ENCODE assay signal across 26 mouse cellular contexts in the genomic region with DNA sequence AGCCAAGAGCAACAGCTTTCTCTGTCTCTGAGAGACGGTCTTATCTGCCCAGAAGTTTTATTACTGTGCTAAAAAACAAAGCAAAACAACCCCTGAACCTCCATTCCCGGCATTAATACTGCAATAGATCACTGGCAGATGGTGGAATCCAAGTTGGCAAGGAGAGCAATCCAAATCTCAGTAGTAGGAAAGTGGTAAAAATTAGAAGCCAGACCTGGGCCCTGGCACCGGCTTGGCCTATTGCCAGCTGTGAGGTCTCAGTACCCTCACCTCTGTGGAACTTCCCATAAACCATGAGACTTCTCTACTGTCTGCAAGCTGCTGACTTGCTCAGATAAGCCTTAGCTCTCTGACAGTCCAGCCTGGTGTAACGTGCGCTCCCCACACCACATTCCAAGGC. TPM values are rescaled to one million over a fixed set of nuclear protein-coding genes. Genes with fewer than 3 reads are reported as not detected.
DNase-seq lines count a peak whose midpoint lies in the region; ATAC-seq and TF ChIP-seq lines count a peak whose summit lies in the region.
"Had no signal": no experiment of that assay in that cellular context is flagged by ENCODE, and none has a peak within 500 bp of the region (broad histone marks: within the 10 kb centered on the region; RNA-seq: fewer than 3 reads in every experiment).

No protein-coding gene starts in this region.

- no peak overlapping the region for H3K9ac ChIP-seq in stomach, embryonic 14.5 days (replicated peaks; ENCODE audit: low read depth, low read length)
- no peak overlapping the region for H3K9ac ChIP-seq in stomach, postnatal 0 days (ENCODE audit: low read length)
- H3K9ac ChIP-seq: hindbrain, embryonic 12.5 days; intestine, embryonic 15.5 days; liver, embryonic 14.5 days; midbrain, embryonic 15.5 days; neural tube, embryonic 15.5 days had no signal

- peak; percentile 64 to 66 for DNase-seq in cerebellum, postnatal 10 days
- no peak for DNase-seq in cerebellum, adult 9-10 months
- no peak for DNase-seq in stomach, postnatal 0 days (ENCODE audit: low spot score)
- no peak for DNase-seq in adrenal gland, postnatal 36 days
- DNase-seq: adrenal gland, adult 8-10 months; B cell, adult 2 months; kidney, adult 8-10 months; kidney, postnatal 10 days; left cerebral cortex, postnatal 4 days; lung, adult 2 months; lung, postnatal 10 days; spleen, adult 18-20 months; thymus, adult 2 months; thymus, postnatal 36 days had no signal

- TF ChIP-seq CTCF in stomach, postnatal 0 days (IDR thresholded peaks at IDR 0.05; ENCODE audit: low read depth) = no peak

- H3K27ac ChIP-seq in stomach, embryonic 14.5 days (ENCODE audit: low read length) = no peak overlapping the region
- H3K27ac ChIP-seq in stomach, postnatal 0 days (replicated peaks) = no peak overlapping the region
- H3K27ac ChIP-seq: hindbrain, embryonic 12.5 days; hindbrain, postnatal 0 days; intestine, embryonic 15.5 days; liver, embryonic 14.5 days; macrophage; midbrain, embryonic 10.5 days; midbrain, embryonic 15.5 days; neural tube, embryonic 15.5 days had no signal

- no peak overlapping the region for H3K4me2 ChIP-seq in stomach, embryonic 14.5 days (replicated peaks; ENCODE audit: low read depth, low read length)
- H3K4me2 ChIP-seq in stomach, postnatal 0 days (replicated peaks; ENCODE audit: low read depth) = no peak overlapping the region
- H3K4me2 ChIP-seq: hindbrain, embryonic 12.5 days; intestine, embryonic 15.5 days; midbrain, embryonic 15.5 days; neural tube, embryonic 15.5 days had no signal

- no peaks in the 10 kb centered on the region for H3K4me1 ChIP-seq in stomach, embryonic 14.5 days (ENCODE audit: control insufficient read depth, insufficient read depth, low read length)
- no peaks in the 10 kb centered on the region for H3K4me1 ChIP-seq in stomach, postnatal 0 days (replicated peaks; ENCODE audit: control insufficient read depth, insufficient read depth)
- H3K4me1 ChIP-seq: hindbrain, embryonic 12.5 days; intestine, embryonic 15.5 days; midbrain, embryonic 15.5 days; neural tube, embryonic 15.5 days had no signal

- no peaks in the 10 kb centered on the region for H3K9me3 ChIP-seq in stomach, embryonic 14.5 days (ENCODE audit: control insufficient read depth, low read depth, low read length)
- H3K9me3 ChIP-seq in stomach, postnatal 0 days (ENCODE audit: control insufficient read depth, low read length) = no peaks in the 10 kb centered on the region
- H3K9me3 ChIP-seq: hindbrain, embryonic 12.5 days; intestine, embryonic 15.5 days; midbrain, embryonic 10.5 days; midbrain, embryonic 15.5 days; neural tube, embryonic 15.5 days had no signal

- H3K27me3 ChIP-seq in stomach, embryonic 14.5 days (ENCODE audit: control insufficient read depth, insufficient read depth, low read length) = no peaks in the 10 kb centered on the region
- no peaks in the 10 kb centered on the region for H3K27me3 ChIP-seq in stomach, postnatal 0 days (ENCODE audit: control insufficient read depth, insufficient read depth, low read length)
- H3K27me3 ChIP-seq: intestine, embryonic 15.5 days; midbrain, embryonic 15.5 days; neural tube, embryonic 15.5 days had no signal

- no peak overlapping the region for H3K4me3 ChIP-seq in stomach, embryonic 14.5 days (ENCODE audit: low read depth, low read length)
- H3K4me3 ChIP-seq in stomach, postnatal 0 days (ENCODE audit: low read depth, low read length) = no peak overlapping the region
- H3K4me3 ChIP-seq: erythroblast, embryonic 14.5 days; hindbrain, embryonic 12.5 days; intestine, embryonic 15.5 days; midbrain, embryonic 10.5 days; midbrain, embryonic 15.5 days; neural tube, embryonic 15.5 days had no signal

- no peak for TF ChIP-seq EP300 in stomach, postnatal 0 days (optimal IDR thresholded peaks at IDR 0.05)

- ATAC-seq in stomach, embryonic 14.5 days (ENCODE audit: insufficient number of reproducible peaks, insufficient read depth, low FRiP score, low read depth) = 0 out of 2 replicates have a peak, but pooled peaks have one; percentile 50
- ATAC-seq in stomach, postnatal 0 days (ENCODE audit: low FRiP score, low TSS enrichment) = no peak
- ATAC-seq in common myeloid progenitor, adult 5-6 weeks (replicated peaks; ENCODE audit: low read depth, poor library complexity, severe bottlenecking) = peak; percentile 27; the same call in 1 of the 2 replicates
- ATAC-seq: forebrain, embryonic 16.5 days; hindbrain, postnatal 0 days; intestine, embryonic 15.5 days; midbrain, embryonic 15.5 days had no signal

- 66% methylated on average over 5 of the region's 5 CpGs for WGBS in stomach, embryonic 14.5 days
- WGBS in stomach, postnatal 0 days = 68% methylated on average over 5 of the region's 5 CpGs

- H3K36me3 ChIP-seq in stomach, embryonic 14.5 days (ENCODE audit: control insufficient read depth, insufficient read depth, low read length) = no peaks in the 10 kb centered on the region
- no peaks in the 10 kb centered on the region for H3K36me3 ChIP-seq in stomach, postnatal 0 days (ENCODE audit: control insufficient read depth, insufficient read depth, low read length)
- H3K36me3 ChIP-seq: hindbrain, embryonic 12.5 days; intestine, embryonic 15.5 days; midbrain, embryonic 10.5 days; midbrain, embryonic 15.5 days; neural tube, embryonic 15.5 days had no signal

RNA-seq across cellular contexts. Expression of a gene that starts 17.6 kb away (rescaled TPM):
- polyA plus RNA-seq in stomach, embryonic 14.5 days (2014; fragmentation: Nextera tagmentation; extraction: Ambion mirVana) = 2.8 and 3.1 TPM in 2 replicates
- 1.8 and 1.9 TPM in 2 replicates for polyA plus RNA-seq in stomach, postnatal 0 days (2015; fragmentation: Nextera tagmentation; extraction: Ambion mirVana)
- 0.39 and 0.73 TPM in 2 replicates for total RNA-seq in common myeloid progenitor, adult 5-6 weeks (2017)
- total RNA-seq in adrenal gland, postnatal 36 days (2021) = 10 to 100 TPM; 32.8 to 33.3 TPM

RNA-seq across cellular contexts. Expression of a gene that starts 44.8 kb away (rescaled TPM):
- 13.2 and 14.3 TPM in 2 replicates for polyA plus RNA-seq in stomach, embryonic 14.5 days (2014; fragmentation: Nextera tagmentation; extraction: Ambion mirVana)
- 11.0 and 11.8 TPM in 2 replicates for polyA plus RNA-seq in stomach, postnatal 0 days (2015; fragmentation: Nextera tagmentation; extraction: Ambion mirVana)
- 38.6 and 40.6 TPM in 2 replicates for total RNA-seq in common myeloid progenitor, adult 5-6 weeks (2017)
- 10 to 100 TPM; 22.0 to 28.3 TPM for total RNA-seq in adrenal gland, postnatal 36 days (2021)

Comparison
In these comparisons a context has a peak if more than half of its experiments do, and no peak if none do; other contexts are left out.
1. DNase-seq: peak in cerebellum, postnatal 10 days (2 of 2); none in cerebellum, adult 9-10 months (single experiment), stomach, postnatal 0 days (single experiment) and adrenal gland, postnatal 36 days (0 of 2).
2. RNA of a gene that starts 17.6 kb away (total RNA-seq): 32.8 to 33.3 TPM in adrenal gland, postnatal 36 days; 0.39 to 0.73 TPM in common myeloid progenitor, adult 5-6 weeks; every median in the first group is over 10 times any median in the second.